8 mouse cellular contexts compared by ENCODE assay signal in genomic region chr3:79842165-79842564, GRCm38 (mm10). TPM values are rescaled to one million over a fixed set of nuclear protein-coding genes. Genes with fewer than 3 reads are reported as not detected.
DNase-seq lines count a peak whose midpoint lies in the region; ATAC-seq and TF ChIP-seq lines count a peak whose summit lies in the region.

No protein-coding gene starts in this region.

- no peaks in the 10 kb centered on the region for H3K9me3 ChIP-seq in intestine, embryonic 16.5 days (ENCODE audit: control insufficient read depth, low read length)
- H3K9me3 ChIP-seq in neural tube, embryonic 13.5 days, result no peaks in the 10 kb centered on the region

- no peaks in the 10 kb centered on the region for H3K27me3 ChIP-seq in cerebellum, adult 2 months (ENCODE audit: control insufficient read depth, insufficient read depth, low read length)
- H3K27me3 ChIP-seq in intestine, embryonic 16.5 days (replicated peaks; ENCODE audit: control insufficient read depth, insufficient read depth, low read length), result no peaks in the 10 kb centered on the region
- no peaks in the 10 kb centered on the region for H3K27me3 ChIP-seq in neural tube, embryonic 13.5 days

- H3K9ac ChIP-seq in intestine, embryonic 16.5 days (ENCODE audit: low read depth, low read length), result peak overlapping the region; percentile 78
- peak overlapping the region; percentile 56 for H3K9ac ChIP-seq in neural tube, embryonic 13.5 days

- no peaks in the 10 kb centered on the region for H3K36me3 ChIP-seq in intestine, embryonic 16.5 days (ENCODE audit: control insufficient read depth, insufficient read depth, low read length)
- H3K36me3 ChIP-seq in neural tube, embryonic 13.5 days, result no peaks in the 10 kb centered on the region

- ATAC-seq in cerebellum, adult (ENCODE audit: insufficient number of reproducible peaks, low FRiP score, low TSS enrichment), result no peak
- peak; percentile 82 for ATAC-seq in intestine, embryonic 16.5 days
- ATAC-seq in neural tube, embryonic 13.5 days (ENCODE audit: low read depth), result peak; percentile 69

- H3K4me2 ChIP-seq in intestine, embryonic 16.5 days (ENCODE audit: low read depth, low read length), result peak overlapping the region; percentile 69
- H3K4me2 ChIP-seq in neural tube, embryonic 13.5 days, result peak overlapping the region; percentile 67

- no peak overlapping the region for H3K27ac ChIP-seq in cerebellum, adult 2 months (ENCODE audit: insufficient read depth, low read length)
- peak overlapping the region; percentile 90 for H3K27ac ChIP-seq in intestine, embryonic 16.5 days (ENCODE audit: low read length)
- no peak overlapping the region for H3K27ac ChIP-seq in neural tube, embryonic 13.5 days (replicated peaks)

- TF ChIP-seq POLR2A in cerebellum, adult 2 months (IDR thresholded peaks at IDR 0.05; ENCODE audit: borderline replicate concordance, insufficient read depth, low read length), result no peak

- no peak for TF ChIP-seq CTCF in cerebellum, adult 2 months (IDR thresholded peaks at IDR 0.05; ENCODE audit: borderline replicate concordance, insufficient read depth, low read depth, low read length)

- peak overlapping the region; percentile 99 for H3K4me3 ChIP-seq in cerebellum, adult 2 months (replicated peaks; ENCODE audit: insufficient read depth, low read depth, low read length)
- peak overlapping the region; percentile 61 for H3K4me3 ChIP-seq in intestine, embryonic 16.5 days (ENCODE audit: low read length)
- H3K4me3 ChIP-seq in neural tube, embryonic 13.5 days, result peak overlapping the region; percentile 44

- DNase-seq in cerebellum, adult 2 months, result peak in 1 of 2 experiments; percentile 45
- DNase-seq in adrenal gland, postnatal 36 days, result peak; percentile 48 to 61
- peak; percentile 96 for DNase-seq in forelimb bud, embryonic 11.5 days (ENCODE audit: low read depth, low spot score)
- peak; percentile 41 to 64 for DNase-seq in lung, adult 18-20 months
- no peak for DNase-seq in layer of hippocampus, adult 11-12 months (ENCODE audit: low spot score)

- whole genome bisulfite sequencing in cerebellum, adult 2 months, result 4% methylated on average over 12 of the region's 12 CpGs
- WGBS in intestine, embryonic 16.5 days, result 4% methylated on average over 12 of the region's 12 CpGs
- 11% methylated on average over 12 of the region's 12 CpGs for WGBS in neural tube, embryonic 13.5 days

- peaks cover 3% of the 10 kb centered on the region; the same call in 1 of the 2 replicates for H3K4me1 ChIP-seq in cerebellum, adult 2 months (ENCODE audit: control insufficient read depth, insufficient read depth, low read length)
- H3K4me1 ChIP-seq in intestine, embryonic 16.5 days (ENCODE audit: control insufficient read depth, insufficient read depth, low read length), result no peaks in the 10 kb centered on the region
- peaks cover 9% of the 10 kb centered on the region for H3K4me1 ChIP-seq in neural tube, embryonic 13.5 days (replicated peaks)

RNA-seq across cellular contexts. Expression of gene Tmem144, which starts 10.4 kb away (rescaled TPM):
- 5.3 and 6.6 TPM in 2 replicates for polyA plus RNA-seq in cerebellum, adult 2 months (2012; rRNA removed)
- 10 to 100 TPM; 14.0 to 16.4 TPM for total RNA-seq in adrenal gland, postnatal 36 days (2021)
- polyA plus RNA-seq in intestine, embryonic 16.5 days (2015; fragmentation: Nextera tagmentation; extraction: Ambion mirVana), result 16.2 and 25.6 TPM in 2 replicates
- polyA plus RNA-seq in neural tube, embryonic 13.5 days (2015; fragmentation: Nextera tagmentation; extraction: Ambion mirVana), result 1.2 and 1.6 TPM in 2 replicates

RNA-seq across cellular contexts. Expression of gene Fam198b, which starts 42.2 kb away (rescaled TPM):
- 1.4 and 1.5 TPM in 2 replicates for polyA plus RNA-seq in cerebellum, adult 2 months (2012; rRNA removed)
- 10 to 100 TPM; 10.6 to 31.6 TPM for total RNA-seq in adrenal gland, postnatal 36 days (2021)
- polyA plus RNA-seq in intestine, embryonic 16.5 days (2015; fragmentation: Nextera tagmentation; extraction: Ambion mirVana), result 9.3 and 13.0 TPM in 2 replicates
- 7.2 and 7.8 TPM in 2 replicates for polyA plus RNA-seq in neural tube, embryonic 13.5 days (2015; fragmentation: Nextera tagmentation; extraction: Ambion mirVana)

Comparison
In these comparisons a context has a peak if more than half of its experiments do, and no peak if none do; other contexts are left out.
1. H3K4me3 ChIP-seq: peak in every context shown above with its lines; median percentile 99 in cerebellum, adult 2 months; 61 in intestine, embryonic 16.5 days; 44 in neural tube, embryonic 13.5 days.